Mouse (Mus musculus): ENCODE measurements around the gene Myo1e.

GRCm38 (mm10) chr9:70263134-70263533, 56.0 kb downstream of the Myo1e start:
- TF ChIP-seq CTCF (IDR thresholded peaks at IDR 0.05; ENCODE audit: low read depth) (no peak), EP300 (IDR thresholded peaks at IDR 0.05; ENCODE audit: low read depth) (no peak)
